Mouse (Mus musculus) embryo, embryonic 10 days (tissue): ENCODE measurements around the gene Rab11fip4.

ENCODE experiments used
- DNase-seq: peaks from one replicate; pipeline ENCODE4 v3.0.0-alpha.2; 2015; ENCODE audit warnings: low spot score

Gene Rab11fip4

DNA sequence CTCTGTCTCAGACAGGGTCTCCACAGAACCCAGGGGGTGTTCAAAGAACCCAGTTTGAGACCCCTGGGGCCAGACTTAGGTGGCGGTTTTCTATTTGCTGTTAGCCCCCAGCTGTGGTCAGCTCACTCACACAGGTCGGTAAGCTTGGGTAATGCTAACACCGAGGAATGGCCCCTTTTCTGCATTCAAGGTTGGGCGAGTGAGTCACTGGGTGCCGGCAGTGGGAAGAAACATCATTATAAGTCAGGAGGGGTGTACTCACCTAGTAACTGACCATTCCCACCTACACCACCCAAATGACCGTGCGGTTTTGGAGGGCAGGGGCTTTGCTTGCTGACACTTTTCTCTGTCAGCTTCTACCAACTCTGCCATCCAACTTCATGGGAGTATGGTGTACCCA, 64.6 kb downstream of the Rab11fip4 start:
- no peak for DNase-seq

DNA sequence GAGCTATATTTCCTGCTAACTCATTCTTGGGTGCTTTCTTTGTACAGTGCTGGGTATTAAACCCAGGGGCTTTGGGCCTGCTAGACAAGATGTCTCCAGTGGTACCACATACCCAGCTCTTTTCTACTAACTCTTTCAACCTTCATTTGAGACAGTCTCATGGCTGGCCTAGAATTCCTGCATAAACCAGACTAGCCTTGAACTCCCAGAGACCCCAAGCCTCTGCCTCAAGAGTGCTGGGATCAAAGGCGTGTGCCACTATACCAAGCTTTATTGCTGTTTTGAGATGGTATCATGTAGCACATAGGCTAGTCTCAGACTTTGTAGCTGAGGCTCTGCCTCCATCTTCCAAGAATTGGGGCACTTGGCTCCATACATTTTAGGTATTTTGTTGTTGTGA, 65.5 kb downstream of the Rab11fip4 start:
- no peak for DNase-seq

DNA sequence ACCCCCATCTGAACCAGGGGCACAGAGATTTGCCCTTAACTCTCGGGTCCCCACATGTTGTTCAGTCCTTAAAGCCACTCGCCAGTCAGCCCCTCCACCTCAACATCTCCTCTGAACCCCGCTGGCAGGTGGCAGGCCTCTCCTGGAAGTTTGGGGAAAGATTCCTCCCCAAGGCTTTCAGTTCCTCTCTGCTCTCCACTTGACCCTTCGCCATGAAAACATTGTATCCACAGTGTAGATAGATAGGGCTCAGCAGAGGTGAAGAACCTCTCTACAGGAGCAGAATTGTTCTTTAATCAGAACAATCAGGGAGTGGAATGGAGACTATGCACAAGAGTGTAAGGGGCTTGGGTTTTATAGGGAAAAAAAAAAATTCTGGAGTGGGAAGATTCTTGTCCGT, 66.0 kb downstream of the Rab11fip4 start:
- no peak for DNase-seq

DNA sequence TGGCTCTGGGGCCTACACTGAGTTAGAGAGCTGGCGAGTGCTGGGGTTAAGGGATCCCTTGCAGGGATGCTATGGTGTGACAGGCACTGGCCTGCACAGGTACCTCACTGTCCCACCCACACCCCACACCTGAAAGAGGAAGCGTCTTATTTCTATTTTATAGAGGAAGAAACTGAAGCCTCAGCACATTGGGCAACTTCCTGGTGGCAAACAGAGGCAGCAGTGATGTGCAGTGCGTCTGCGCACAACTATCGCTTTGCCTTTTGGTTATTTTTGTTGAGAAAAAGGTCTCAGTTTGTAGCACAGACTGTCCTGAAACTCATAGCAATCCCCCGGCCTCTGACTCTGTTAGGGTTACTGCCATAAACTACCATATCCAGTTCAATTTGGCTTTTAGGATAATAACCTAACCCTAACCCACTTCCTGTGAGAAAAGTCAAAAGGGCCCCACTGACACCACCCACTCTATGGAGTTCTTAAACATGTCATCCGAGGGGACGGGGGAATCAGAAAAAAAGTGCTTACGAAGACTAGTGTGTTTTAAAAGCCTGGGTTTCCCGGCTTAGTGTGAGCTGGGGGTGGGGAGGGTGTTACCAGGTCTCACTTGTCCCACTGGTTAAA, 67.3 kb downstream of the Rab11fip4 start:
- DNase-seq: no peak

DNA sequence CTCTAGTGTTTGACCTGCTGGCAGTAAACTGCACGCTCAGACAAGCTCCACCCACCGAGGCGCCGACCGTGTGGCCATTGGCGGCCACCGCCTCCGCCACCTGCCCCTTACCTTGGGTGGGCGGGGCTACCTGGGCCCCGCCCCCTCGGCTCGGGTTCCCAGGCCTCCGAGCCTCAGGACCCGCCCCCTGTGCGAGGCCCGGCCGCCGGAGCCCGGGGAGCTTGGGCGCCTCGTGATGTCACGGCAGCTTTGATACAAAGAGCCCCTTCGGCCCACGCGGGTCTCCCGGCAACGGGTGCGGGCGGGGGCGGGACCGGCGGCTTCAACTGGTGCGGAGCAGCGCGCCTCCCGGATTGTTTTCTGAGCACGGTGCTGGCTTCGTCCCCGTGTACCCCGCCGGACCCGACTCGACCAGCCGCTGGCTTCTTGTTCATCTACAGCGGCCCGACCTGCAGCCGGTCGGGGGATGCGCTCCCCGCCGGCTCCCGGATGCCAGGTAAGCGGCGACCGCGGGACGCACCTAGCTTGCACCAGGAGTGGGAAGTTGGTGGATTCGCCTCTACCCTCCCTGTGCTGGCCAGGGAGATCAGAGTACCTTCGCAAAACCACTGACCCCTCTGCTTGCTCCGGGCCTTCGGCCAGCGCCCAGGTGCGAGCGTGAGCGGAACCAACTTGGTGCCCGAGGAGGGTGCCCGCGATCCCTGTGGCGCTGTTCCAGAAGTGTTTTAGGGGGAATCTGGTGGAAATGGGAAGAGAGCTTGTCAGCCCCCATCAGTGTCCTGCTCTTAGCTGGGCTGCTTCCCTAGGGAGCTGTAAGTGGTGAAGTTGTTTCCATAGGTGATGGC, 69.6 kb downstream of the Rab11fip4 start:
- peak; percentile 84 for DNase-seq

DNA sequence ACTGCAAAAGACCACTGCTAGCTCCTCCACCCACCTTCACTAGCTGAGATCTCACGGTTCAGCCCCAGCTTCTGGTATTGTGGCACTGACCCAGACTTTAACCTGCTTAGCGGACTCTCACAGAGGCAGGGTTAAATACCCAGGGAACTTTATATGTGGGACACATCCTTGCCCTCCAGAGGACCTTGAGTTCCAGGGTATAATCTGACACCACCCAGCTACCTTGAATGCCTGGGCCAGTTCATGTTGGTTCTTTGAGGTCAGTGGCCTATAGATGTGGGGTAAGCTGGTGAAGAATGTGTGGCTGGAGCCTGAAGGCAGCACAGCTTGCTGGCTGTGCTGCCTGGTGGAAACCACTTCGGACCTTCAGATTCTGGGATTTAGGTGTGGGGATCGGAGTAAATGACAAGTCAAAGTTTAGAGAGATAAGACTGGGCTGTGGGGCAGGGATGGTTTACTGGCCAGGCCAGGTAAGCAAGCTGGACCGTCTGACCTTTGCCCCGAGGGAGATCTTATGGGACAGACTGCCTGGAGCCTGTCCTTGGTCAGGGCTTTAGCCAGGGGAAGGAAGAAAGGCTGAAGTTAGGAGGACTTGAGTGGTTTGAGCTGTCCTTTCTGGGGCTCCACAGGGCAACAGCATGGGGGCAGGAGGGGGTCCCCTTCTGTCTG, 71.0 kb downstream of the Rab11fip4 start:
- no peak for DNase-seq

DNA sequence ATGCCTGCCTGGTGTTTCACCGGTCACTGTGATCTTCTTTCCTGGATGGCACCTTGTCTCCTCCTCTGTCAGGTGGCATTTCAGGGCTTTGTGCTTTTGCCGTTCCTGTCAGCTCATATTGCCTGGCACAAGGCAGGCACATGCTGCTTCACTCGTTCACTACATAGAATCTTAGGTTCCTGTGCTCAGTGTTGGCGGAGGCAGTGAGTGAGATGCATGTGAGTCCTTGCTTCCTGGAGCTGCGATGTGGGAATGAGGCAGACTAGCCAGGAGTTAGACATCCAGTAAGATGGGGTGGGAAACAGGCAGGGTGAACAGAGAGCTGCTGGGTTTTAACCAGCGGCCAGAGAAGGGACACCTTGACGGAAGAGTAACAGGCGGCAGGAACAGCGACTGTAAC, 72.1 kb downstream of the Rab11fip4 start:
- DNase-seq: no peak

DNA sequence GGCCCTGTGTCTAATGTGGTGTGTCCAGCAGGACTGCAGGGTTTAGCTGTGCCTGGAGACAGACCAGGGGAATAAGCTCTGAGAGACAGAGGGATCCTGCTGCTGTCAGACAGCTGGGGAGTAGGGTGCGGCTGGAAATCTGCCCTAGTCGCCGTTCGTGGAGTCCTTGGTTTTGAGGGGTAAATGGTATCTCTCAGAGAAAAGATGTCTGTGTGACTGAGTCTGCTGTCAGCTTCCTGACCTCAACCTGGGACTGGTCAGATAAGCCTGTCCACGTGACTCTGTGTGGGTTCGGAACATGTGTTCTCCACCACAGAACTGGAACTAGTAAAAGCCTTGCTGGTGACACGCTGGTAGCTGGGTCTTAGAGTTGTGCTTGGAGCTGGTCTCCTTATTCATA, 72.6 kb downstream of the Rab11fip4 start:
- no peak for DNase-seq

DNA sequence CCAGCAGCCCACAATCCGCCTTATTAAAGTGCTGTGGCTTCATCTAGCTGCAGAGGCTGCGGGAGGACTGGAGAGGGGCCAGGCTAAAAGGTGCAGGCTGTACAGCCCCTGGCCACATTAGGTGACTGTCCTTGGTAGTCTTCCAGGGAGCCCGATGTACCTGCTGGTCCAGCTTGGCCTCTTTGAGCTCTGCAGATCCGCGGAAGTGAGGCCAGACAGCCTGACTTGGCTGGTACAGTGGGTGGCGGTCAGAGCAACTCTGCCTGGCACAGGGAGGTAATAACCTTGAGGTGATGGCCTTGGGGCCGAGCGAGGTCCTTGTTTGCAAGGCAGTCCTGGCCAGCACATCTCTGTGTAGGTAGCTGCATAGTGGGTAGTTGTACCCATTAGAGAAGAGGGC, 75.5 kb downstream of the Rab11fip4 start:
- no peak for DNase-seq

DNA sequence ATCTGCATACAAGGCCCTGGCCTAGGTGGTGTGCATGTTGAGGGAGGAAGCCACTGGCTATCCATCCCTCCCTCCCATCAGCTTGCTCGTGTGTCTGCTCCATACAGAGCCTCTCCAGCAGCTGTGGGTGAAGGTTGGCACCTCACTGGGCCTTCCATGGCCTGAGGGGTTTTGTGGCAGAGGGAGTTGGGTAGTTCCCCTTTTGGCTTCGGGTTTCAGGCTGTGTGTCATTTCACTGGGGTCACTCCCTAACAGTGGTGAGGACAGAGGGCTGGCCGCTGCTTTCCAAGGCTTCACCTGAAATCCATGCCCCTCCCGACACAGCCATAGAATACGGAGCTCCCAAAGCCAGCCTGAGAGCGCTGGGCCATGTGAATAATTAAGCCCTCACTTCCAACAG, 78.2 kb downstream of the Rab11fip4 start:
- no peak for DNase-seq

DNA sequence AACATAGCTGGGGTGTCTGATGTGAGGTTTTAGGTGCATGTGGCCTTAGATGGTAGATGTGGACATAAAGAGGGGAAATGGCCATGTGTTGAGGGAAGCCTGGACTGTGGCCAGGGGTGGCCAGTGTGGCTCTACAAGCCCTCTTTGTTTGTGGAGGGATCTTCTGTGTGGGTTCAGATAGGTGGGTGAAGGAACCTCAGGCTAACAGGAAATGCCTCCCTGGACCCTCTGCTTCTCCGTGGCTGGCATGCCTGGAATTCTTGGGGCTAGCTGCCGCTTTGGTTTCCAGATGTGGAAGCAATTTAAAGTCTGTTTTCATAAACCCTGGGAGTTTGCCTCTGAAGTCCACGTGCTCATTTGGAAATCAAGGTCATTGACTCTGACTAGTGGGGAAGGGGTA, 78.9 kb downstream of the Rab11fip4 start:
- peak; percentile 66 for DNase-seq

DNA sequence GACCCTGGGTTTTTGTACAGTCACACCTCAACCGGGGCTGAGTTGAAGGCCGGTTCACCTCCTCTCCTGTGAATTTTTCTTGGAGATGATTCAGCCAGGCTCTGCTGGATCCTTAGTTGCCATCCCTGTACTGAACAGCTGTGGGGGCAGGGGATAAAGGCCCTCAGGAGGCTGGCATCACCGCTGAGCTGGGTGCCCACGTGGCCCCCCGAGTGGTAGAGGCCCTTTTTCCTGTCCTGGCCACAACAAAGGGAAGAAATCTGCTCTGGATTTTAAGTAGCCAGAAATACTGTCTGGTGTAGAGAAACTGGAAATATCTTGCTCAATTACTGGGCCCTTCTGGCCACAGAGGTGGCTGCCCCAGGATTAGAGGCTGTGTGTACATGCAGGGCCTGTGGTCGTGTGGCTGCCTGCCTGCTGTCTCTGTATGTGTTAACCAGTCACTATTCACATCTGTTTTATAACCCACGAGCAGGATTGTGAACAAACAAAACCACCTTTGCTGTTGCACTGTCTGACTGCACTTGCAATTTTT, 79.5 kb downstream of the Rab11fip4 start:
- DNase-seq: no peak

DNA sequence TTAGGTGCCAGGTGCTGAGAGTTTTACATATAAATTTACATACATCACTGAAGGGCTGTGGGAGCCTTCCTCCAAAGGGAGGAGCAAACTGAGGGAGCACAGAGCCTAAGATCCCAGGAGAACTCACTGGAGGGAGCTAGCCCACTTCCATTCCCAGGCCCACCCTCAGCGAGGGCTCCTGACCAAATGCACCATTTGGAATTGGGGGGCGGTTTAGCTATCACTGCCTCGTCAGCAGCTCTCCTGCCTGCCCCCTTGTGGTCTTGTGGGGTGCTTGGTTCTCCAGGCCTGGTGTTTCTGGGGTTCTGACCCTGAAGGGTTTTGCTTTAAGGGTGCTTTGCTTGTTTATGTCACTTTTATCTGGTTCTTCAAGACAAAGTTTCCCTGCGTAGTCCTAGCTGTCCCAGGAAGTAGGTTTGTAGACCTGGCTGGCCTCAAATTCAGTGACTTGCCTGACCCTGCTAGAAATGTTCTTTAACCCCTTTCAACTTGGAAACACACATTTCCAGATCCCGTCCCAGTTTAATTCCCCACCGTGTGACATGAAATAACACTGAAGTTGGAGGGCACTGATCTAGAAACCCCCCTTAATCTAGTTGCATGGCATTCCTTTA, 80.8 kb downstream of the Rab11fip4 start:
- DNase-seq: peak; percentile 44

DNA sequence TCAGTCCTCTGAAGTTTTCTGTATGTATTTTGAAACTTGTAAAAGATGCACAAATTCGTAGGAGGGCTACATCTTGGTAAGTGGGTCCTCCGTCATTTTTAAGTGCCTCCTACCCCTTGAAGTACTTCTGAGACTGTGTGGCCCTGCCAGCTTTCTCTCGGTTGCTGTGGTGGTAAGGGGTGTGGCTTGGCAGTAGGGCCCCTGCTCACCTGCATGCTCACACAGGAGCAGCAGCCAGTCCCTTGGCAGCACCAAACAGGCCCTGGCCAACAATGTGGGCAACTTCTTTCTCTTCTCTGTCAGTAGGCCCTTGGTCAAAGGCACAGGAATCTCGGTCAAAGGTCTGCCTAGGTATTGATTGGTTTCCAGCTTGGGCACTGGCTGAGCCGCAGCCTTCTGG, 82.1 kb downstream of the Rab11fip4 start:
- DNase-seq: no peak

DNA sequence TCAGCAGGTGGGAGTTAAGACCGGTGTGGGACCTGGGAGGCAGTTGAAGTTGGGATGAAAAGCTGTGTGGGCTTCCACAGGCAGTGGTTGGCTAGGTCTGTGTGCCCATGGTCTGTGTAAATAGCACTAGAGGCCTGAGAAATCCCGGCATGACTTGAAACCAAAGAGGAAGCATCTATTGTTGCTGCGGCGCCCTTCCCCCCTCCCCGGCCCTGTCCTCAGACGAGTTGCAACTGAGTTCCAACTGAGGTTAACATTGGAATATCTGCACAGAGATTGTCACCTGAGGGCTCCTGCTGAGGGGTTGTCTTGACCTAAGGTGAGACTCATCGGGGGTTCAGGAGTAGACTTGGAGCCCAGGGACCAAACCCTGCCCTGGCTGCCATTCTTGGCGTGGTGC, 82.7 kb downstream of the Rab11fip4 start:
- no peak for DNase-seq

DNA sequence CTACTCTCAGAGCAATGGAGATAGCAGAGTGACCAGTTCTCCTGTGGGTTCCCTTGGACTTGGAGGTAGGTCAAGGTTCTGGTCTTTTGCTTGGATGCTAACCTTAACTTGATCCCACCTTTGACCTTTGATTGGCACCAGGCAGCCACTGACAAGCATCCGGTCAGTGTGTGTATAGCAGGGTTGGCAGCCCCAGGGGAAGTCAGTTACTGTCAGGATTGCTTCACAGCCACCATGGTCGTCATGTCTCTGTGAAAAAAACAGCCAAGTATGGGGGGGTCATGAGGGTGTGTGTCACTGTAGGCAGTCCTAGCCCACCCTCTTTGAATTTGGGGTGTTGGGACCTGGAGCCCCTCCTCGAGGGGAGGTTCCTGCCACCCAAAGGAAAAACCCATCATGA, 83.2 kb downstream of the Rab11fip4 start:
- DNase-seq: no peak

DNA sequence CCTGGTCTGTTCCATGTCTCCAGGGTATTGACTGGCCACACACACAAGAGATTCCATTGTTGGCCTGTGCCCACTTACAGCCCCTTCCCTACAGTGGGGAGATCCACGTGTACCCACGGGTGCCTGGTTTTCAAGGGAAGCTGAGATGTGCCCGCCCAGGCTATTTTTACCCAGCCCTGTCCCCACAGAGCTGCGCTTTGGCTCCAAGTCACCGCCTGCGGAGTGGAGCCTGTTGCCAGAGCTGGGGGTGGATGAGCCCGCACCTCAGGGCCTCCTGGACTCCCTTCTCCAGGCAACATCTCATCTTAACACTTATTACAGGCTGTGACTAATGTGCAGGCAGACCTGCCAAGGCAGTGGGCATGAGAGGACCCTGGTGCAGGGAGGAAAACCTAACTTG, 83.6 kb downstream of the Rab11fip4 start:
- no peak for DNase-seq

DNA sequence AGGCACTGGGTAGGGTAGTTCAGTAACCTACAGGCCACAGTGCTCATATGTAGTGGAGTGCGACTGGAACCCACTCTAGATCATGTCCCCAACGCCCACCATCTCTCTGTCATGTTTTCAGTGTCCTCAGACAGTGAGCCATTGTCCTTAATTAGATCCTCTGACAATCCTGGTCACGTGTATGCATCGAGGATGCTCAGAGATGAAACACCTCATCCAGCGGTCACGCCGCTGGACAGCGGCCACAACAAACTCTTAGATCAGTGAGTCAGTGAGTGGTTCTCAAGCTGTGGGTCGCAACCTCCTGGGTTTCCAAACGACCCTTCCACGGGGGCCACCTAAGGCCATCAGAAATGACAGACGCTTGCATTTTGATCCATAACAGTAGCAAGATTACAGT, 84.3 kb downstream of the Rab11fip4 start:
- DNase-seq: no peak

DNA sequence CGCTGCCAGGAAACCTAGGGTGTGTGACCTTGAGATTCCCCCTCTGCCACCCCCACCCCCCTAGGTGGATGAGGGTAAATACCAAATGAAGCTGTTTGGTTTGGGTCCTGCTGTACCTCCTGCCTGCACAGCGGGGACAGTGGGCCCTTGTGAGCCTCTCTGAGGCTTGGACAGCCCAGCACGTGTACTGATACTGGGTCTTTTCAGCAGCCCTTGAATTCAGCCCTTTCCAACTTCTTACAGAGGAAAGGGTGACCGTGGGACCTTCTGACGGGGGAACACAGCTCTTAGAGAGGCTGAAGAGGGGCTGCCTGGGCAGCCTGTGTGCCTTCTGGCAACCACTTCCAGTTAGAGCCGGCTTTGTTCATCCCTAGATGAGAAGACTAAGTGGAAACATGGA, 85.0 kb downstream of the Rab11fip4 start:
- no peak for DNase-seq

DNA sequence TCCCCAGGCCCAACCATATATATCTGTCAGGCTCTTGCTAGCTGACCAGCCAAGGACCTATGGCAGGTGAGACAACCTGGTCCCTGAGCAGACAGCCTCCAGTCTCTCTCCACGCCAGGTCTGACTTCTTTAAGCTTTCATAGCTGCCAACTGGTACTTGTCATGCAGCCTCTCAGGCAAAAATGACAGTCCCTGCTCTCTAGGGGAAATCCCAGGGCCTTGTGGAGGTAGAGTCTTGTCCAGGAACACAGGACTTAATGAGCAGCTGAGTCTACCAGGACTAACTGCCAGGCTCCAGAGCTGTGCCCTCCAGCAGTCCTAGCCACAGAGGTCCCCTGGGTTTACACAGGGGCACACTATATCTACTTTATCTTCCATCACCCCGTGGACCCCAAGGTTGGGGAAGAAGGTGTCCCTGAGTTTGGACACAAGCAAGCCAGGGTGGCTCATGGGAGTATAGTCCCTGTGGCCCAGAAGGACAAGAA, 85.5 kb downstream of the Rab11fip4 start:
- DNase-seq: no peak

DNA sequence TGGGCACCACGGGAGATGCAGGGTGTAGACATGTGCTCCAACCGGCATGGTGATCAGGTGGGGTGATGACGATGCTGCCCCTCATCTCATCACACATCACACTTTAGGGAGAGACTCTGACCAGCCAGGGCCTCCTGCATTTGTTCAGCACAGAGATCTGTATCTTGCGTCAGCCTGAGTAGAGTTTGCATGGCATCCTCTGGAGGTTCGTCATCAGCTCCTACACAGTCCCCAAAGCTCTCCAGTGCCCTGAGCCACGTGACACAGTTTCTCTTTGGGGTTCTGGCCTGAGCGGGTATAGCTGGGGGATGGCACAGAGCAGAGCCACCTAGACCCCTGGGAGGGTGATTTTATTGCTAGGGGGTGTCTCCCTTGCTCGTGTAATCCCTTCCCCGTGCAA, 86.4 kb downstream of the Rab11fip4 start:
- no peak for DNase-seq

DNA sequence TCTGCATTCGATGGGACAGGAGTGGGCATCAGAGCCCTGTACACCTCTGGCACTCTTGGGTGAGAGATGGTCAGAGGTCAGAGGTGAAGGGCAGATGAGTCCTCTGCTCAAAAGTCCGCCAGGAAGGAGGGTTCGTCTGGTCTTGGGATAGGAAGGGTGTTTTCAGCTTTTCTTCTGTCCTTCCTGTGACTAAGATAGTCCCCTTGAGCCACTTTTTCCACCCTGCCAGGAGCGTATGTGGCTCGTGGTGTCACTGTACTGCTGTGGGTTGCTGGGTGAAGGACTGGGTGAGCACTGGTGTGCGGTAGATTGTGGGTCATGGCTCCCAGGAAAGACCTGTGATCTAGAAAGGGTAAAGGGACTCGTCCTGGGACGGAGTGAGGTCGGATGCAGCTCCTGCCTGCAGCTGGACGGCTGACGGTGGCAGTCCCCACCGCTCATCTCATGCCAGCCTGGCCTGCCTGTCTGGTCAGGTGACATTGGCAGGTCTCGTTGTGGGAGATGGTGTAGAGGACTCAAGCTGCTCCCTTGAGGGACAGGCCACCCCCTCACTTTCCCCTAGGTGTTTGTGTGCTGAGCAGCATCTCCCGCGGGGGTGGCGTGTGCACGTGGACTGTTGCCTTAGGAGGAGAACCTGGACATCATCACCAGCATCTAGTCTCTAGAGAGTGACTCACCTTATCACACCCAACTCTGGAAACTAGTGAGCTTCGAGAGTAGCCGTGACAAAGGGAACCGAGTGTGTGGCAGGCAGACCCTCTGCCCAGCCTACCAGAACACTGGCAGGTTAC, 87.5 kb downstream of the Rab11fip4 start:
- DNase-seq: no peak
